Mouse (Mus musculus) spleen, adult 2 months (tissue): ENCODE data around the gene Tbrg4. TPM values are rescaled to one million over a fixed set of nuclear protein-coding genes. Genes with fewer than 3 reads are reported as not detected.

Experiments used
- DNase-seq, 2 experiments: peaks; one replicate each; pipeline versions ENCODE4 v3.0.0 to v3.0.0-alpha.2; 2012 to 2021; ENCODE audit warnings: low spot score in 2 of 2, low read depth in 1 of 2
- H3K27ac ChIP-seq: fragments of 200-500 bp; 2 replicates; pipeline ENCODE4 v1.5.1; 2012; ENCODE audit warnings: low read length, inconsistent platforms; ENCODE audit not compliant: insufficient read depth
- H3K27me3 ChIP-seq: fragments of 200-500 bp; 2 replicates; pipeline ENCODE4 v1.6.1; 2012; ENCODE audit warnings: mild to moderate bottlenecking, moderate library complexity, low read length, inconsistent platforms; ENCODE audit not compliant: control insufficient read depth, insufficient read depth
- H3K36me3 ChIP-seq: fragments of 200-500 bp; 2 replicates; pipeline ENCODE4 v1.6.1; 2012; ENCODE audit warnings: mild to moderate bottlenecking, low read length, inconsistent platforms; ENCODE audit not compliant: control insufficient read depth, insufficient read depth
- H3K4me1 ChIP-seq: fragments of 200-500 bp; 2 replicates; pipeline ENCODE4 v1.6.1; 2011; ENCODE audit warnings: inconsistent platforms; ENCODE audit not compliant: control insufficient read depth, insufficient read depth, insufficient read length
- H3K4me3 ChIP-seq: fragments of 200-500 bp; 2 replicates; pipeline ENCODE4 v1.5.1; 2011; ENCODE audit warnings: mild to moderate bottlenecking, inconsistent platforms; ENCODE audit not compliant: insufficient read depth, insufficient read length; ENCODE audit errors: extremely low read depth
- CTCF ChIP-seq: fragments of 200-500 bp; IDR thresholded peaks from 2 replicates; pipeline ENCODE4 v1.5.1; 2011; ENCODE audit warnings: mild to moderate bottlenecking, inconsistent platforms; ENCODE audit not compliant: insufficient read depth, insufficient read length, insufficient replicate concordance; ENCODE audit errors: extremely low read depth
- POLR2A ChIP-seq: fragments of 200-500 bp; IDR thresholded peaks from 2 replicates; pipeline ENCODE4 v1.6.1; 2011; ENCODE audit warnings: low read depth, low read length, inconsistent platforms
- WGBS: fragments of 180-500 bp; shearing (Covaris S2); methylation state at CpG from one replicate; pipeline ENCODE4 v1.1.7; 2018; 5-methylcytosine and 5-hydroxymethylcytosine counted together
- polyA plus RNA-seq: library from polyadenylated mRNA; depleted of rRNA; stranded (reverse); fragments of >200 nt; gene quantifications from 2 replicates; pipeline ENCODE4 v1.2.3, GENCODE M21; 2012

Tbrg4 gene
- polyA plus RNA-seq, 1 experiment, result 88.6 TPM

- Histone ChIP-seq H3K27me3 (no peaks in the 10 kb centered on the region), H3K4me3 (no peak overlapping the region), H3K27ac (no peak overlapping the region), H3K4me1 (no peaks in the 10 kb centered on the region), H3K36me3 (no peaks in the 10 kb centered on the region)
- WGBS, result 68% methylated on average over 6 of the region's 6 CpGs
- DNase-seq, result no peak
- no peak for TF ChIP-seq CTCF
- no peak for TF ChIP-seq POLR2A
Measured at GRCm38 (mm10) chr11:6639072-6639471, 13.2 kb upstream of the Tbrg4 start.

GRCm38 (mm10) chr11:6638537-6638936 is 12.7 kb upstream of the Tbrg4 start, which contains the start of gene Wap:
Wap (minus strand) TSS chr11:6638637.
- DNase-seq, result no peak
- 0 out of 2 replicates have a peak, but pooled peaks cover under 1% of the 10 kb centered on the region for H3K27me3 ChIP-seq
- no peak within 1 kb of the TSS for H3K4me3 ChIP-seq
- no peaks in the 10 kb centered on the region for H3K36me3 ChIP-seq
- WGBS, result 94% methylated on average over 4 of the region's 4 CpGs
- TF ChIP-seq POLR2A (no peak), CTCF (no peak)
- H3K27ac ChIP-seq, result no peak within 1 kb of the TSS
- no peaks in the 10 kb centered on the region for H3K4me1 ChIP-seq

GRCm38 (mm10) chr11:6636150-6636549 is 10.3 kb upstream of the Tbrg4 start:
- Histone ChIP-seq H3K4me1 (no peaks in the 10 kb centered on the region), H3K36me3 (no peaks in the 10 kb centered on the region), H3K27me3 (0 out of 2 replicates have a peak, but pooled peaks cover 1% of the 10 kb centered on the region), H3K27ac (no peak overlapping the region), H3K4me3 (no peak overlapping the region)
- WGBS, result 81% methylated on average over 8 of the region's 8 CpGs
- TF ChIP-seq CTCF, result peak; percentile 13; the same call in 1 of the 2 replicates
- TF ChIP-seq POLR2A, result no peak
- no peak for DNase-seq

GRCm38 (mm10) chr11:6629655-6630054 is 3.8 kb upstream of the Tbrg4 start:
- peaks cover 17% of the 10 kb centered on the region for H3K4me1 ChIP-seq
- no peak overlapping the region for H3K27ac ChIP-seq
- peak in 1 of 2 experiments; percentile 36 for DNase-seq

GRCm38 (mm10) chr11:6628568-6628967 is 2.7 kb upstream of the Tbrg4 start:
- TF ChIP-seq POLR2A (no peak), CTCF (peak; percentile 61; the same call in 1 of the 2 replicates)
- DNase-seq, result peak in 1 of 2 experiments; percentile 67
- Histone ChIP-seq H3K27ac (no peak overlapping the region), H3K36me3 (peaks cover 8% of the 10 kb centered on the region), H3K27me3 (0 out of 2 replicates have a peak, but pooled peaks cover 1% of the 10 kb centered on the region), H3K4me1 (peaks cover 17% of the 10 kb centered on the region), H3K4me3 (no peak overlapping the region)
- WGBS, result 17% methylated on average over 4 of the region's 4 CpGs

More at GRCm38 (mm10) chr11:6629655-6630054, 3.8 kb upstream of the Tbrg4 start:
- H3K4me3 ChIP-seq, result no peak overlapping the region
- H3K36me3 ChIP-seq, result no peaks in the 10 kb centered on the region
- H3K27me3 ChIP-seq, result 0 out of 2 replicates have a peak, but pooled peaks cover 1% of the 10 kb centered on the region
- TF ChIP-seq POLR2A (no peak), CTCF (peak; percentile 21; the same call in 1 of the 2 replicates)

GRCm38 (mm10) chr11:6627731-6628130 is 1.9 kb upstream of the Tbrg4 start:
- peak overlapping the region; percentile 83 for H3K27ac ChIP-seq
- H3K4me1 ChIP-seq, result peaks cover 17% of the 10 kb centered on the region

GRCm38 (mm10) chr11:6626388-6626772 is 513 bp upstream of the Tbrg4 start:
- Histone ChIP-seq H3K4me1 (peaks cover 17% of the 10 kb centered on the region), H3K27ac (peak overlapping the region; percentile 91), H3K4me3 (peak overlapping the region; percentile 67), H3K27me3 (no peaks in the 10 kb centered on the region), H3K36me3 (peaks cover 16% of the 10 kb centered on the region)
- DNase-seq, result no peak
- TF ChIP-seq CTCF, result no peak
- TF ChIP-seq POLR2A, result no peak
- 11% methylated on average over 16 of the region's 16 CpGs for WGBS

More at GRCm38 (mm10) chr11:6627731-6628130, 1.9 kb upstream of the Tbrg4 start:
- H3K27me3 ChIP-seq, result no peaks in the 10 kb centered on the region
- peak overlapping the region; percentile 5; the same call in 1 of the 2 replicates for H3K4me3 ChIP-seq
- TF ChIP-seq POLR2A (no peak; the same call in 1 of the 2 replicates), CTCF (no peak)
- peak; percentile 57 to 69 for DNase-seq
- H3K36me3 ChIP-seq, result peaks cover 12% of the 10 kb centered on the region
- WGBS, result 11% methylated on average over 4 of the region's 4 CpGs
